Mouse (Mus musculus): Measurements from ENCODE around the gene Mark2.
"Not testable (repeated sequence)": the region's sequence is repeated elsewhere in the genome, so short reads cannot be mapped to it uniquely, and the experiment has no call there.

The Mark2 gene

DNA sequence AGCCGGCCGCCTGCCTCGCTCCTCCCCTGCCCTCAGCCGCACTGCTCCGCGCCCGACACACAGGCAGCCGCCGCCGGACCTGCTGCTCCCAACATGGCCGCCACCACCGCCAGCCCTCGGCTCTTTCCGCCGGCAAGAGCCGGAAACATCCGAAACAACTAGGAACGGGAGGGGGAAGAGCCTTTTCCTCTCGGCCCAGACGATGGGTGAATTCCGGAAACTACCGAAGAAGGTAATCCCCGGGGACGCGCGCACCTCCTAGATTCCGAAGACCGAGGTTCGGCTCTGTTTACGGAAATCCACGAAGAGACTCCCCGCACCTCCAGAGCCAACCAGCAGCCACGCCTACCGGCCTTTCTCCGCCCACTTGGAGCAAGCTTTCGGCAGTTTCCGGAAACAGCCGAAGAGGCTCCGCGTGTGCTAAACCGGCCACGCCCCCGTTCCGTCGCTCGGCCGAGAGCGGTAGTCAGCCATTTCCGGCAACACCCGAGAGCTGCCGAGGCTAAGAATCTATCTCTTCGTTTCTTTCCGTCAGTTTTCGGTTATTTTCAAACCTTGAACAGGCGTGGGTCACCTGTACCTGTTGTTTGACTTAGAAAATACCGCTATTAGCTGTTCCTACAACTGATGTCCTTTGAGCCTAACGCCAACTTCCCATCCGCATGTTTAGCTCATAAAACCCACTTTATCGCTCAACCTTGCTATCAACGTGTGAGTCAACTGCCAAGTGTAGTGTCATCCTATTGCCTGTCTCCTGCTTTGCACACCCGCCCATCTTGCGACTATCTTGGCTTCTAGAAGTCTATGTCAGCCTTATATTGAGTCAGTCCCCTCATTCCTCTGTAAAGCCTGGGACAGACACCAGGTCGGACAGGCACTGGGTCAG lies at the start of gene Mark2:
Gene Mark2, minus strand, starts transcription at position 349 of the 886 bp plus-strand sequence.
- DNase-seq (ENCODE audit: low spot score in 2 of 2) = peak; percentile 98 to 100

- no peak for DNase-seq (ENCODE audit: low spot score in 2 of 2)
Measured at GRCm38 (mm10) chr19:7388488-7388887, 46.8 kb upstream of the Mark2 start.

DNA sequence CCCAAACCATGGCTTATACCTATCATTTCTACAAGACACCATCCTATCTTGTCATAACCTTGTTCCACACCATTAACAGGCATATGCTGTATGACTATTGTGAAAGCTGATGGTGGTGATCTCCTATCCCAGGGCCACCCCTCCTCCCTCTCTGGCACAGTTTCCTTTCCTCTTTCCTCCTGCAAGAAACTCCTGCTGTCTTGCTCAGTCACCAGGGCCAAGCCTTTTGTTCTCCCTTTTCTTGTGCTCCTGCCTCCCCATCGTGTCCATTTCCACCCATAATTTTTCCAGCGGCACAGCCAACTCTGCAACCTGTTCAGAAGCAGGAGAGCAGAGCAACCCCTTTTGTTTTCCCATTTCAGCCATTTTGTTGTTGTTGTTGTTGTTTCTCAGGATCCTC lies 44.4 kb upstream of the Mark2 start:
- DNase-seq (ENCODE audit: low spot score in 2 of 2) = no peak

- peak; percentile 98 to 99 for DNase-seq (ENCODE audit: low spot score in 2 of 2)
Measured at GRCm38 (mm10) chr19:7382903-7383865, 41.5 kb upstream of the Mark2 start, which contains the start of gene Spindoc. Gene Spindoc, minus strand, starts transcription at chr19:7382994.

GRCm38 (mm10) chr19:7382248-7382902 lies 40.7 kb upstream of the Mark2 start:
- DNase-seq (ENCODE audit: low spot score in 2 of 2) = peak; percentile 33 to 40

- no peak for DNase-seq (ENCODE audit: low spot score in 2 of 2)
Measured at GRCm38 (mm10) chr19:7381906-7382247, 40.2 kb upstream of the Mark2 start.

DNA sequence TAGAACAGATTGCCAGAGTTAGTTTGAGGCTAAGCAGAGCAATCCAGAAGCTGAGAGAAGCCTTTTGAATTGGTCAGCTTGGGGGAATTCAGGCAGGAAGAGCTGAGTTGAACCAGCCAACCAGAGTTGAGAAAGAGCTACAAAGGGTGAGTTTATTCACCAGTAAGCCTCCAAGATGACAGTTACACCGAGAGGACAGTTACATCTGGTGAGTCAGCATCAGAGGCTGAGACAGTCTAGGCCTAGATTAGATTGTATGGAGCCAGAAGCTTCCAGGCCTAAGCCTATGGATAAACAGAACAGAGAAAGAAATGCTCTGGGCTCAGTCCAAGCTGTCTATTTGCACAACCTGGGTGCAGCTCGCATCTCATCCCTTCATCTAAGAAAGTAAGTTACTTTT lies 36.0 kb upstream of the Mark2 start:
- DNase-seq (ENCODE audit: low spot score in 2 of 2) = no peak

DNA sequence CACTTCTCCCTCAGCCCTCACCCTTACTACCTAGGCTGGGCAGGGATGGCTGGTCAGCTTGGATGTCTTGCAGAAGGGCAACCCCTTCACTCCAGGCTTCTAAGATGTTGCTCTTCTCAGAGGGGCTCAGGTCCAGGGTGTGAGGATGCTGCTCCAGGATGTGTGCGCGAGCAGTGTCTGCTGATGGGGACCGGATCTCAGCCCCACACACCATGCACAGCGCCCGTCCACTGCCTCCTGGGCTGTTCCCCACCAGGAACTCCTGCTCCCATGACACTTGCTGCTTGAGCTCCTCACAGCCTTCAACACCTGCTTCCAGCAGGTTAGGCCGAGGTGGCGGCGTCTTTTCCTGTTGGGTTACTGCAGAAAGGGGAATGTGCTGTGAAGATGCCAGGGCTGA lies 32.8 kb upstream of the Mark2 start:
- no peak for DNase-seq (ENCODE audit: low spot score in 2 of 2)

- not testable (repeated sequence) for DNase-seq (ENCODE audit: low spot score in 2 of 2)
Measured at GRCm38 (mm10) chr19:7369469-7369868, 27.8 kb upstream of the Mark2 start.

DNA sequence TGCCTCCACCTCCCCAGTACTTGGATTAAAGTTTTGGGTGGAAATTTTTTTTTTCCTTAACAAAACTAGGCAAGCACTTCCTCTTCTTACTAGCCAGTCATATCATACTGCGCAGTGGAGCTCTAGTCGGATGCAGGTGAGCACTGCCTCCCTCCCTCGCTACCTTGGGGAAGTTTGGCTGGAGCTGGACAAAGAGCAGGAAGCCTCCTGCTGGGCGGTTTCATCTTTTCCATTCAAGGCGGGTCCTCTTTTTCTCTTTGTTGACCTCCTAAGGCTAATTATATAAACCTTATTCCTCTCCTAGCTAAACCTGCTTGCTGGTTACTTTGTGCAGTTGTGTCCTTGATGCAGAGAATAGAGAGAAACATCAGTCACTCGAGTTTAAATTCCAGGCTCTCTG lies 12.0 kb upstream of the Mark2 start:
- no peak for DNase-seq (ENCODE audit: low spot score in 2 of 2)

DNA sequence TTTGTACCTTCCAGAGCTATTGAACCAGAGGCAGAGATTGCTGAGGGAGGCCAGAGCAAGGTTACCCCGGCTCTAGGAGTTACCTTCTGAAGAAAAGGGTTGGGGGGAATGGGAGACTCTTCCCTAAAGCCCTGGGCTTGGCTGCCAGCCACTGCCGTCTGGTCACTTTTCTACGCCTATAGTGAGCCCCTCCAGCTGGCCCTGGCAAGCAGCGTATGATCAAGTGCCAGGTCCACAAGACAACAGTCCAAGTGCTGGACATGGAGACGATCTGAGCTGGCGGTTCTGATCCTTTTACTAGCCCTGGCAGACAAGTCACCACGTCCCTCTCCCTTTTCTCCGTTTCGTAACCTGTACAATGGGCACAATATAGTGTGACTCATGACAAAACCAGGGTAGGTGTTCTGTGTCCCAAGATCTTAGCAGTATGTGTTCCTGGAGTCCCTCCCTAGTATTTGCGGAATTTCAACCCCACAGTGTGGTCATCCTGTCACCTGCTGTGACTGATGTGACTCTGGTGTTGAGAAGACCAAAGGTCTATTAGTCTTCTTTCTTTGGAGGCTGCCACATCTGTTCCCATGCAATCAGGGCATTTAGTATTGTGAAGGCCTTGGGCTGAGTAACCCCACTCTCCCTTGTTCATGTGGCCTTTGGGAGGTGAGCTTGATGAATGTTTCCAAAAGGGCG lies 11.3 kb upstream of the Mark2 start:
- DNase-seq (ENCODE audit: low spot score in 2 of 2) = no peak

DNA sequence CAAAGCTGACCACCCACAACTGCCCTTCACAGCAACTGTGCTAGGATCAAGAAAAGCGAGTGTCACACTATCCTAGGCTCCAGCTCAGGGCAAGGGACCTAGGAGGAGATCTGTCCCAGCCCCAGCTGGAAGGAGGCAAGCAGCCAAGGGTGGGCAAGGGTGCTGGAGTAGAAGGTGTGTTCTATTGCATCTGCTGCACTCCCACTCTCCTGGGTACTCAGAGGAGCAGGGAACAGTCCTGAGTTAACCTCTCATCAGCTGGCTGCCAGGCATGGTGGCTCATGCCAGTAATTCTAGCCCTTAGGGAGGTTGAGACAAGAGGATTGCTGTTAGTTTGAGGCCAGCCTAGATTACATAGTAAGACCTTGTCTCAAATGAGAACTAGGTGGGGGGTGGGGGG lies 8.3 kb upstream of the Mark2 start:
- no peak for DNase-seq (ENCODE audit: low spot score in 2 of 2)

GRCm38 (mm10) chr19:7345235-7345755 lies 3.6 kb upstream of the Mark2 start:
- peak; percentile 51 to 59 for DNase-seq (ENCODE audit: low spot score in 2 of 2)

DNA sequence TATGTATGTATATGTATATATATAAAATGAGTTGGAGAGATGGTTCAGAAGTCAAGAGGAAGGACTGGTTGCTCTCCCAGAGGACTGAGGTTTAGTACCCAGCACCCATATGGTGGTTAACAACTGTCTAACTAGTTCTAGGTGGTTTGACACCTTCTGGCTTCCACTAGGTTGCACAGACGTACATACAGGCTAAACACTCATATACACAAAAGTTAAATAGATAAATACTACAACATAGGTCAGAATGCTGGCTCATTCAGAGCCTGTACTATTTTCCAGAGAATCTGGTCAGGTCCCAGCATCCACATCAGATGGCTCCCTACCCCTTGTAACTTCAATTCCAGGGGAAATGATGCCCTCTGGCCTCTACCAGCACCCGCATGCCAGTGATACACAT lies 986 bp upstream of the Mark2 start:
- no peak for DNase-seq (ENCODE audit: low spot score in 2 of 2)

- DNase-seq (ENCODE audit: low spot score in 2 of 2) = peak in 1 of 2 experiments; percentile 24
Measured at GRCm38 (mm10) chr19:7340780-7341475, 732 bp downstream of the Mark2 start.

GRCm38 (mm10) chr19:7340371-7340779 lies 1.3 kb downstream of the Mark2 start:
- peak; percentile 58 to 65 for DNase-seq (ENCODE audit: low spot score in 2 of 2)

- DNase-seq (ENCODE audit: low spot score in 2 of 2) = no peak
Measured at GRCm38 (mm10) chr19:7339867-7340266, 1.8 kb downstream of the Mark2 start.

DNA sequence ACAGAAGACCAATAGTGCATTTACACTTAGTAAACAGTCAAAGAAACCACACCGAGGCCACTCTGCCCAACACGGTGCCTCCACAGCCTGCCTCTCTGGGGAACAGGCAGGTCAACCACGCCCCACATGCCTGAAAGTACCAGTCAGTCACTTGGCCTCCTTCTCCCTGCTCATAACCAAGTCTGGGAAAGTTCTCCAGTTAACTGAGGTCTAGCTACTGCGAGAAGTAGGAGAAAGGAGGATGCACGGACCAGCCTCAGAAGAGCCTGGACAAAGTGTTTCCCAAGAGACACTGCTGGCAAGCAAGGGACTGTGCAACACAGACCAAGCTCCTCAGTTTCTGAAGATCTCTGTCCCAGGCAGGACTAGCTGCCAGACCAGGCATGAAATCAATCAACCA lies 2.6 kb downstream of the Mark2 start:
- no peak for DNase-seq (ENCODE audit: low spot score in 2 of 2)

DNA sequence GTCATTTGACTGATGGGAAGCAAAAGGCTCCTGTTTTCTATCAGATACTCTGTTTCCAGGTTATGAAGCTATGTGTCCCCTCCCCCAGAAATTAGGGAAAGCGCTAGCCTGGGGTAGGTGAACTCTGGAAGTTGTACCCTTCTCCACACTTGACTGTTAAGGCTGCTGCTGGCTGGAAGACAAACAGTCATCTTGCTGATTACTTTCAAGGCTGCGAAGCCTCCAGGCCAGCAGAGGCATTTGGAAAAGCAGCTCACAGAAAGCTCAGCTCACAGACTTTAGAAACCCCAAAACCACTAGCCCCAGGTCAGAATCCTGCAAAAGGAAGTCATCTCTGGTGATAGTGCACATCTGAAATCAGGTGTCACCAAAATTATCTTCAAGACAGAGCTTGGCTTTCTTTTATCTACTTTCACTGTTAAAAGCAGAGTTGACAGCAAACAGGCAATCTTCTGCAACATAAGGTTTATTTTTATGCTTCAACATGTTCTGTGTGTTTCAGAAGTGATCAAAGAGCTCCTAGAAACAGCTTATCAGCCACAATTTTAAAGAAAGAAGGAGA lies 3.8 kb downstream of the Mark2 start:
- DNase-seq (ENCODE audit: low spot score in 2 of 2) = no peak

DNA sequence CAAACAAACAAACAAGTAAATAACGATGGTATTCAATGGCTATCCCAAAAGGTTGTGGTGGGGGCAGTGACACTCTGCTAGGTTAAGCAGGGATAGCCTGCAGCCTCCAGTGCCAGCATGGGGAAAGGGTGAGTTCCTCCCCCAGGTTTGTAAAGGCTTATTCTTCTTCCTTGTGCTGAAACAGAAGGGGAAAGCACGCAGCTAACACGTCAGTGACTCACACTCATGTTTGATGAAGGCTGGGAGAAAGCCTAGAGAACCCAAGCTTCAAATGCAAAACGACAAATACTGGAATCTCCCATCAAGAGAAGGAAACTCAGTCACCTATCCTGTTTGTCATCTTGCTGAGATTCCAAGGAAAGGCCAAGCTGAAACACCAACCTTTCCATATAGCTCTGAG lies 6.0 kb downstream of the Mark2 start:
- DNase-seq (ENCODE audit: low spot score in 2 of 2) = peak in 1 of 2 experiments; percentile 33
